Mouse (Mus musculus) lung, adult 2 months (tissue): ENCODE results near the gene Psd.

ENCODE experiments used
- CTCF ChIP-seq: fragments of 200-500 bp; IDR thresholded peaks from 2 replicates; pipeline ENCODE4 v1.5.1; 2011; ENCODE audit warnings: mild to moderate bottlenecking, low read length, control low read depth; ENCODE audit not compliant: insufficient read depth
- POLR2A ChIP-seq: fragments of 200-500 bp; IDR thresholded peaks from 2 replicates; pipeline ENCODE4 v1.6.1; 2011; ENCODE audit warnings: low read depth, mild to moderate bottlenecking, control low read depth, low read length, borderline replicate concordance; ENCODE audit errors: extremely low read depth

DNA sequence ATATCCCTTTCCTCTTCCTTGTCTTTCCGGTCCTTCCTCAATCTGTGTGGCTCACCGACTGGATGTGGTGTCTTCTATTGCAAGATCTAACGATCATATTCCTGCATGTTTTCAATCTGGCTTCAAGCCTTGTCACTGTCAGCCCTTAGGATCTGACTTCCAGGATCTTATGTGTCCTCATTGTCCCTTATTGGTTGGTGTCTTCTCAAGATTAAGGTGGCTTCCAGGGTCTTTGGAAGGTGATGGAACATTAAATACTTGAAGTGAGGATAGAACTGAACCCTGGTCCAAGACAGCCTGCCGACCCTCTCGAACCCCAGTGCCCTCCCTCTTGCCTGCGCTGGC lies 12.0 kb upstream of the Psd start:
- TF ChIP-seq CTCF (no peak), POLR2A (no peak)
